Comparison of ENCODE assay signal across 9 mouse cellular contexts in genomic region chr6:47919646-47920446, GRCm38 (mm10). TPM values are rescaled to one million over a fixed set of nuclear protein-coding genes. Genes with fewer than 3 reads are reported as not detected.
DNase-seq lines count a peak whose midpoint lies in the region; ATAC-seq and TF ChIP-seq lines count a peak whose summit lies in the region.
"Had no signal": no experiment of that assay in that cellular context is flagged by ENCODE, and none has a peak within 500 bp of the region (broad histone marks: within the 10 kb centered on the region; RNA-seq: fewer than 3 reads in every experiment).

No protein-coding gene starts in this region.

- H3K4me1 ChIP-seq in heart, embryonic 11.5 days (ENCODE audit: control insufficient read depth, insufficient read depth, low read length) = peaks cover 8% of the 10 kb centered on the region
- H3K4me1 ChIP-seq in MEL (ENCODE audit: control insufficient read depth in 1 of 2, insufficient read depth in 2 of 2, low read length in 2 of 2) = peaks cover 11 to 27% of the 10 kb centered on the region in 2 experiments; a peak in 3 of 4 replicates
- peaks cover 3% of the 10 kb centered on the region; the same call in 1 of the 2 replicates for H3K4me1 ChIP-seq in hindbrain, embryonic 11.5 days (replicated peaks; ENCODE audit: control insufficient read depth, insufficient read depth, low read length)
- peaks cover 16% of the 10 kb centered on the region for H3K4me1 ChIP-seq in midbrain, embryonic 12.5 days

- peak overlapping the region; percentile 86 for H3K4me3 ChIP-seq in heart, embryonic 11.5 days (ENCODE audit: low read depth, low read length)
- peak overlapping the region; percentile 78 to 91 for H3K4me3 ChIP-seq in MEL (ENCODE audit: control insufficient read depth in 1 of 2, insufficient read depth in 1 of 2, low read depth in 2 of 2, low read length in 2 of 2)
- peak overlapping the region; percentile 87 for H3K4me3 ChIP-seq in hindbrain, embryonic 11.5 days (ENCODE audit: low read depth, low read length)
- peak overlapping the region; percentile 87 for H3K4me3 ChIP-seq in midbrain, embryonic 12.5 days

- TF ChIP-seq EP300 in MEL (IDR thresholded peaks at IDR 0.05; ENCODE audit: low read depth in 1 of 2, low read length in 2 of 2) = no peak

- no peak for TF ChIP-seq POLR2A in MEL (IDR thresholded peaks at IDR 0.05; ENCODE audit: control insufficient read depth in 1 of 2, insufficient read depth in 1 of 2, low read depth in 1 of 2, low read length in 2 of 2, poor library complexity in 1 of 2)

- no peak for TF ChIP-seq RAD21 in MEL (IDR thresholded peaks at IDR 0.05; ENCODE audit: low read depth, low read length)

- H3K27ac ChIP-seq in heart, embryonic 11.5 days (ENCODE audit: low read depth, low read length) = peak overlapping the region; percentile 95
- H3K27ac ChIP-seq in MEL (ENCODE audit: control insufficient read depth, low read depth, low read length) = peak overlapping the region; percentile 77
- peak overlapping the region; percentile 92; the same call in 1 of the 2 replicates for H3K27ac ChIP-seq in hindbrain, embryonic 11.5 days (ENCODE audit: low read depth, low read length)
- H3K27ac ChIP-seq in midbrain, embryonic 12.5 days (replicated peaks) = peak overlapping the region; percentile 96

- peaks cover 28% of the 10 kb centered on the region for H3K79me2 ChIP-seq in MEL (ENCODE audit: control insufficient read depth, insufficient read depth, low read length, poor library complexity)

- H3K4me2 ChIP-seq in heart, embryonic 11.5 days = peak overlapping the region; percentile 59
- H3K4me2 ChIP-seq in hindbrain, embryonic 11.5 days (replicated peaks; ENCODE audit: low read depth, low read length) = peak overlapping the region; percentile 33; the same call in 1 of the 2 replicates
- peak overlapping the region; percentile 72 for H3K4me2 ChIP-seq in midbrain, embryonic 12.5 days (replicated peaks)

- ATAC-seq in heart, embryonic 11.5 days (replicated peaks; ENCODE audit: insufficient number of reproducible peaks, low FRiP score, low TSS enrichment) = no peak
- ATAC-seq in hindbrain, embryonic 11.5 days (ENCODE audit: low FRiP score) = peak; percentile 63; the same call in 1 of the 2 replicates
- peak; percentile 45; the same call in 1 of the 2 replicates for ATAC-seq in midbrain, embryonic 12.5 days (ENCODE audit: low FRiP score, low read depth)

- no peak for DNase-seq in heart, postnatal 36 days
- peak; percentile 58 for DNase-seq in MEL (ENCODE audit: low read depth, low spot score)
- no peak for DNase-seq in hindbrain, embryonic 11.5 days (ENCODE audit: low spot score)
- DNase-seq in T-cell, adult 2 months (ENCODE audit: low spot score) = no peak
- DNase-seq in thymus, postnatal 14 days = no peak
- DNase-seq in left cerebral cortex, postnatal 14 days (ENCODE audit: low spot score in 2 of 2) = no peak

- H3K36me3 ChIP-seq in heart, embryonic 11.5 days (ENCODE audit: control insufficient read depth, insufficient read depth, low read length) = no peaks in the 10 kb centered on the region
- H3K36me3 ChIP-seq in MEL (ENCODE audit: control insufficient read depth in 1 of 2, insufficient read depth in 2 of 2, low read length in 2 of 2) = peaks cover 0 to 25% of the 10 kb centered on the region in 2 experiments; a peak in 3 of 4 replicates
- H3K36me3 ChIP-seq in hindbrain, embryonic 11.5 days (ENCODE audit: control insufficient read depth, insufficient read depth, low read length) = no peaks in the 10 kb centered on the region
- no peaks in the 10 kb centered on the region for H3K36me3 ChIP-seq in midbrain, embryonic 12.5 days

- 27% methylated on average over 11 of the region's 11 CpGs for WGBS in heart, embryonic 11.5 days (ENCODE audit: insufficient replicate concordance)
- 29% methylated on average over 11 of the region's 11 CpGs for WGBS in hindbrain, embryonic 11.5 days
- WGBS in midbrain, embryonic 12.5 days = 29% methylated on average over 11 of the region's 11 CpGs

- no peaks in the 10 kb centered on the region for H3K9me3 ChIP-seq in heart, embryonic 11.5 days (replicated peaks; ENCODE audit: control insufficient read depth, low read length)
- H3K9me3 ChIP-seq in MEL (replicated peaks; ENCODE audit: insufficient read depth, low read length) = no peaks in the 10 kb centered on the region
- H3K9me3 ChIP-seq in hindbrain, embryonic 11.5 days (ENCODE audit: control insufficient read depth, low read length) = no peaks in the 10 kb centered on the region
- no peaks in the 10 kb centered on the region for H3K9me3 ChIP-seq in midbrain, embryonic 12.5 days

- intact Hi-C loops in heart, postnatal 36 days (cut with DNase I) = loop anchor here (1.0 to 10.0 kb wide), 3 partner anchors 43 to 165 kb away; partner anchors contain the start of genes Zfp282, Zfp398 and Zfp746
- intact Hi-C loops in left cerebral cortex, postnatal 14 days (cut with DNase I) = no loop called here

- H3K27me3 ChIP-seq in heart, embryonic 11.5 days (ENCODE audit: control insufficient read depth, insufficient read depth, low read length) = no peaks in the 10 kb centered on the region
- no peaks in the 10 kb centered on the region for H3K27me3 ChIP-seq in MEL (ENCODE audit: control insufficient read depth in 1 of 2, insufficient read depth in 2 of 2, low read length in 2 of 2)
- H3K27me3 ChIP-seq in hindbrain, embryonic 11.5 days (ENCODE audit: control insufficient read depth, insufficient read depth, low read length) = no peaks in the 10 kb centered on the region
- H3K27me3 ChIP-seq in midbrain, embryonic 12.5 days = no peaks in the 10 kb centered on the region
- H3K27me3 ChIP-seq: Patski had no signal

- no peak for TF ChIP-seq CTCF in MEL (IDR thresholded peaks at IDR 0.05 in 2 of 3, conservative IDR thresholded peaks at IDR 0.05 in 1 of 3; ENCODE audit: control insufficient read depth in 1 of 3, insufficient read depth in 1 of 3, low read depth in 2 of 3, low read length in 3 of 3, poor library complexity in 1 of 3, severe bottlenecking in 1 of 3)

- peak overlapping the region; percentile 94 for H3K9ac ChIP-seq in heart, embryonic 11.5 days (ENCODE audit: low read depth, low read length)
- H3K9ac ChIP-seq in MEL (ENCODE audit: control insufficient read depth, low read depth, low read length, poor library complexity, severe bottlenecking) = peak overlapping the region; percentile 93
- peak overlapping the region; percentile 86 for H3K9ac ChIP-seq in hindbrain, embryonic 11.5 days (ENCODE audit: low read depth, low read length)
- peak overlapping the region; percentile 82 for H3K9ac ChIP-seq in midbrain, embryonic 12.5 days (replicated peaks)

TF ChIP-seq in MEL, 35 proteins besides CTCF, POLR2A, EP300 and RAD21 (continues in another document):
- TF ChIP-seq USF2 (IDR thresholded peaks at IDR 0.05; ENCODE audit: borderline replicate concordance in 1 of 2, insufficient read depth in 1 of 2, low read depth in 1 of 2, low read length in 2 of 2) (no peak), ZC3H11A (IDR thresholded peaks at IDR 0.05; ENCODE audit: low read depth, low read length) (no peak), MYB (IDR thresholded peaks at IDR 0.05; ENCODE audit: low read depth, low read length) (no peak), MAFK (IDR thresholded peaks at IDR 0.05; ENCODE audit: borderline replicate concordance, low read depth, low read length) (no peak), POLR2AphosphoS2 (IDR thresholded peaks at IDR 0.05; ENCODE audit: low read length) (no peak), UBTF (IDR thresholded peaks at IDR 0.05; ENCODE audit: borderline replicate concordance, insufficient read depth, low read depth, low read length) (no peak), BHLHE40 (IDR thresholded peaks at IDR 0.05; ENCODE audit: borderline replicate concordance, low read depth, low read length) (no peak), MAX (IDR thresholded peaks at IDR 0.05; ENCODE audit: low read length) (0 out of 2 replicates have a peak, but pooled peaks have one; percentile 18), ZNF384 (IDR thresholded peaks at IDR 0.05; ENCODE audit: low read depth, low read length) (no peak), NRF1 (IDR thresholded peaks at IDR 0.05; ENCODE audit: insufficient read depth, low read depth, low read length, poor library complexity, severe bottlenecking) (no peak), USF1 (IDR thresholded peaks at IDR 0.05; ENCODE audit: low read depth, low read length) (no peak), GABPA (IDR thresholded peaks at IDR 0.05; ENCODE audit: low read depth, low read length) (no peak), TAL1 (IDR thresholded peaks at IDR 0.05; ENCODE audit: low read length) (no peak)

RNA-seq across cellular contexts. Expression of gene Zfp212, which starts 0.4 kb away (rescaled TPM):
- 6.9 and 7.7 TPM in 2 replicates for polyA plus RNA-seq in heart, embryonic 11.5 days (2014; fragmentation: Nextera tagmentation; extraction: Ambion mirVana)
- total RNA-seq in heart, postnatal 36 days (2021) = 1 to 10 TPM; 8.7 to 9.4 TPM
- 7.1 and 7.4 TPM in 2 replicates for total RNA-seq in MEL (2012; rRNA removed)
- polyA plus RNA-seq in MEL (2012; ENCODE audit: insufficient read depth in 1 of 2, insufficient read length in 2 of 2, low read depth in 1 of 2, low replicate concordance in 2 of 2, missing spikeins in 1 of 2) = 10 to 100 TPM in 1 of 2 experiments, not detected in 1; 17.5 TPM
- polyA plus RNA-seq in hindbrain, embryonic 11.5 days (2014; fragmentation: Nextera tagmentation; extraction: Ambion mirVana) = 9.9 and 13.9 TPM in 2 replicates
- 19.0 and 21.2 TPM in 2 replicates for polyA plus RNA-seq in midbrain, embryonic 12.5 days (2016; fragmentation: Nextera tagmentation; extraction: Ambion mirVana)
- 10 to 100 TPM; 13.6 to 16.4 TPM for total RNA-seq in left cerebral cortex, postnatal 14 days (2021)

RNA-seq across cellular contexts. Expression of gene Zfp956, which starts 33.3 kb away (rescaled TPM):
- polyA plus RNA-seq in heart, embryonic 11.5 days (2014; fragmentation: Nextera tagmentation; extraction: Ambion mirVana) = 2.5 and 2.9 TPM in 2 replicates
- 1 to 10 TPM; 1.3 to 3.1 TPM for total RNA-seq in heart, postnatal 36 days (2021)
- 8.1 and 11.0 TPM in 2 replicates for total RNA-seq in MEL (2012; rRNA removed)
- 10 to 100 TPM in 1 of 2 experiments, not detected in 1; 13.1 TPM for polyA plus RNA-seq in MEL (2012; ENCODE audit: insufficient read depth in 1 of 2, insufficient read length in 2 of 2, low read depth in 1 of 2, low replicate concordance in 2 of 2, missing spikeins in 1 of 2)
- 7.1 and 9.8 TPM in 2 replicates for polyA plus RNA-seq in hindbrain, embryonic 11.5 days (2014; fragmentation: Nextera tagmentation; extraction: Ambion mirVana)
- 9.5 and 10.7 TPM in 2 replicates for polyA plus RNA-seq in midbrain, embryonic 12.5 days (2016; fragmentation: Nextera tagmentation; extraction: Ambion mirVana)
- total RNA-seq in left cerebral cortex, postnatal 14 days (2021) = 10 to 100 TPM; 19.8 to 21.9 TPM

RNA-seq across cellular contexts. Expression of gene Zfp282, which starts 42.8 kb away (rescaled TPM):
- 6.0 and 6.8 TPM in 2 replicates for polyA plus RNA-seq in heart, embryonic 11.5 days (2014; fragmentation: Nextera tagmentation; extraction: Ambion mirVana)
- 1 to 10 TPM; 6.0 to 6.1 TPM for total RNA-seq in heart, postnatal 36 days (2021)
- total RNA-seq in MEL (2012; rRNA removed) = 8.2 and 8.5 TPM in 2 replicates
- polyA plus RNA-seq in MEL (2012; ENCODE audit: insufficient read depth in 1 of 2, insufficient read length in 2 of 2, low read depth in 1 of 2, low replicate concordance in 2 of 2, missing spikeins in 1 of 2) = 10 to 100 TPM in 1 of 2 experiments, not detected in 1; 13.8 TPM
- polyA plus RNA-seq in hindbrain, embryonic 11.5 days (2014; fragmentation: Nextera tagmentation; extraction: Ambion mirVana) = 13.1 and 13.2 TPM in 2 replicates
- 27.7 and 28.3 TPM in 2 replicates for polyA plus RNA-seq in midbrain, embryonic 12.5 days (2016; fragmentation: Nextera tagmentation; extraction: Ambion mirVana)
- total RNA-seq in left cerebral cortex, postnatal 14 days (2021) = 10 to 100 TPM; 24.5 to 26.0 TPM
